Mouse (Mus musculus) CH12F3 (cell line): ENCODE results near the gene Rtkn.

ENCODE experiments used
- in situ Hi-C: fragments of 300-500 bp; cut with MboI; formaldehyde crosslinking; loops from 2 replicates; pipeline ENCODE4 v1.14.3; 2020; ENCODE audit warnings: low sequenced_read_pairs

Gene Rtkn

GRCm38 (mm10) chr6:83116373-83117164 is 18.7 kb upstream of the Rtkn start:
- in situ Hi-C loops = no loop called here

DNA sequence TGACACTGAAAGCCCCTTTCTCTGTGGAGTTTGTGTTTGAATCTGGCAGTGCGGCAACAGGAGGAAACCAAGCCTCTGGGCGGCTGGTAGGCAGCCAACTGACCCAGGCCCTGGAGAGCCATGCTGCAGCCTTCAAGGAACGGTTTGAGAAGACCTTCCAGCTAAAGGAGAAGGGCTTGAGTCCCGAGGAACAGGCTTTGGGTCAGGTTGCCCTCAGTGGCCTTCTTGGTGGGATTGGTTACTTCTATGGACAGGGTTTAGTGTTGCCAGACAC is 18.2 kb upstream of the Rtkn start:
- in situ Hi-C loops = no loop called here

DNA sequence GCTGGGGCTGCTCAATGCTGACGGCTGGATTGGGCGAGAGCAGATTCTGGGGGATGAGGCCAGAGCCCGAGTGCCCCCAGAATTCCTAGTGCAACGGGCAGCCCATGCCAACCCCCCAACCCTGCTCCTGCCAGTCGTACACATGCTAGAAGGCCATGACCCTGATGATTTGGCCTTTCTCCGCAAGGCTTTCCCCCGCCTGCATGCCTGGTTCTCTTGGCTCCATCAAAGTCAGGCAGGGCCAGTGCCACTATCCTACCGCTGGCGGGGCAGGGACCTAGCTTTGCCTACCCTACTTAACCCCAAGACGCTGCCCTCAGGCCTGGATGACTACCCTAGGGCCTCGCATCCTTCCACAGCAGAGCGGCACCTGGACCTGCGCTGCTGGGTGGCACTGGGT is 17.6 kb upstream of the Rtkn start:
- in situ Hi-C loops = no loop called here

DNA sequence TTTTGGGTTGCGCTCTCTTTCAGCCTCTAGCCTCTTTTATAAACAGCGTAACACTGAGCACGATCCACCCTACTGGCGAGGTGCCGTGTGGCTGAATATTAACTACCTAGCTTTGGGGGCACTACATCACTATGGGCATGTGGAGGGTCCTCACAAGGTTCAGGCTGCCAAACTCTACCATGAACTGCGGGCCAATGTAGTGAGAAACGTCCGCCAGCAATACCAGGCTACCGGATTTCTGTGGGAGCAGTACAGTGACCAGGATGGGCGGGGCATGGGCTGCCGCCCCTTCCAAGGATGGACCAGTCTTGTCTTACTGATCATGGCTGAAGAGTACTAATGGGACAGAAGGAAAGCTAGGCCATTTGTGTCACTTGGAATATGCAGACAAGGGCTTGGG is 16.9 kb upstream of the Rtkn start:
- in situ Hi-C loops = no loop called here

- in situ Hi-C loops = no loop called here
Observed at GRCm38 (mm10) chr6:83118825-83119733, 16.2 kb upstream of the Rtkn start.

- in situ Hi-C loops = no loop called here
Observed at GRCm38 (mm10) chr6:83119734-83120051, 15.6 kb upstream of the Rtkn start.

GRCm38 (mm10) chr6:83120930-83121862 is 14.1 kb upstream of the Rtkn start, which contains the start of gene Wbp1:
Gene Wbp1, minus strand, starts transcription at chr6:83121559.
- in situ Hi-C loops = no loop called here

DNA sequence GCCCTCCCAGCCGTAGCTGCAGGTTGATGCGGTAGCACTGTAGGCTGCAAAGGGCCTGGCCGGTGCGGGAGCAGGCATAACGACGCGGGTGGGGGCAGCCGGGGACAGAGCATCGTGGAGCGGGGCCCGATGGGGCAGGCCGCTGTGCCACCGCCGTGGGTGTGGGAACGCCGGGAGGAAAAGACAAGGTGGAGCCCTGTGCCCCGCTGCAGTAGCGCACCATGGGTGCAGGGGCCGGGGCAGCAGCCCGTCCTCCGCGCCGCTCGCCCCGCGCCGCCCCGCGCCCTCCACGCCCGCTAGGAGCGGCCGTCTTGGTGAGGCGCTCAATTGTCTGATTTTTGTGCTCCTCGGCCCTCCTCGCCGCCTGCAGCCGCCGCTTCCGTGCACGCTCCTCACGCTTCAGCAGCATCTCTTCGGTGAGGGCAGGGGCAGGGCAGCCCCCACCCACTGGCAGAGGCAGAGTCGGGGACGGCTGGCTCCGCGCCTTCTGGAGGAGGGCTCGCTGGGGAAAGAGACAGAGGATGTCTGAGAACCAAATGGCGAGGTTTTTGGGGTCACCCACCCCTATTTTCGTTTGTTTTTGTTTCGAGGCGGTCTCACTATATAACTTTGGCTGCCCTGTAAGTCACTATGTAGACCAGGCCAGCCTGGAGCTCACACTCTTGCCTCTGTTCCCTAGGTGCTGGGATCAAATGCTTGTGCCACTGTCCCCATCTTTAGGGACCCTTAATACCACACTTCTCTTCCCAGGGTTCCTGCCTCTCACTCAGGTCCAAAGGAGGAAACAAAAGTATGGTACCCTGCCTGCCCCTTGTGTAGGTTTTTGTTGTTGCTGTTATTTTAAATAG is 13.2 kb upstream of the Rtkn start:
- in situ Hi-C loops = no loop called here

DNA sequence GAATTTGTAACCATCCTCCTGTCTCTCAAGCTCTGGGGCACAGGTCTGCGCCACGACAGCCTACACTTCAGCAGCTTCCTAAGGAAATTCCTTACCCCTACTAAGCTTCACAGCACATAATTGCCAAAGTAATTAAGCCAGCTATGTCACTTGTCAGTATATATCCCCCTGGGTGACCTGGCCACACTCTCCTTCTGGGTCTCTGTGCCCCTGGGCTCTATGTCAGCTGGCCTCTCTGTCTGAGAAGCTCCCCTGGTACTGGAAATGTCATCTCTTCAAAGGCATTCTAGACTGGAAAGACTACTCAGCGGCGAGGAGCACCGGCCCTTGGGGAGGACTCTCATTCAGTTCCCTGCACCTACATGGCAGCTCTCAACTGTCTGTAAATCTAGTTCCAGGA is 12.3 kb upstream of the Rtkn start:
- in situ Hi-C loops = no loop called here

- in situ Hi-C loops = no loop called here
Observed at GRCm38 (mm10) chr6:83124851-83125312, 10.4 kb upstream of the Rtkn start.

- in situ Hi-C loops = no loop called here
Observed at GRCm38 (mm10) chr6:83125331-83125730, 9.9 kb upstream of the Rtkn start, which contains the start of gene Ino80b. Gene Ino80b, minus strand, starts transcription at chr6:83125431.

GRCm38 (mm10) chr6:83127419-83127818 is 7.8 kb upstream of the Rtkn start:
- in situ Hi-C loops = no loop called here

DNA sequence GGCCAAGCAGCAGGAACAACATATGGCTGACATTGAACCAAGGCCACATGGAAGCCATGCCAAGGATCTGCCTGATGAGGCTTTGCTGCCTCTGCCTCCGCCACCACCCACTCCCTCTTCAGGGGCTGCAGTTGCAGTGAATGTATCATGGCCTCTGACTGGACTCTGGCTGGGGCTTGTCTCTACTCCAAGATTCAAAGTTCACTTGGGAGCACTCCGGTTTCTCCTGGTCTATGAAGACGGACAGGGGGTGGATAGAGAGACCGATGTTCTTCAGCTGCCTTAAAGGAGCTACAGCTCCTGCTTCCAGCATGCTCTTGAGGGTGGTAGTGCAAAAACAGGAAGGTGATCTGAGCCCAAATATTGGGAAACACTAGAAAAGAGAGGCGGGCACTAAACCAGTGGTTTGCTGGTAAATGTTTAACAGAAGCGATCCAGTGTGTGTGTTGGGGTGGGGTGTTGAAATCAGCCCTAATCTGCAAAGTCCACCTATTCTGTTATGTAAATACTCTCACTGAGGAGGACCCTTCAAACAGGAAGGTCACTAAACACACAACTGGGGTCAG is 3.7 kb upstream of the Rtkn start:
- in situ Hi-C loops = no loop called here

DNA sequence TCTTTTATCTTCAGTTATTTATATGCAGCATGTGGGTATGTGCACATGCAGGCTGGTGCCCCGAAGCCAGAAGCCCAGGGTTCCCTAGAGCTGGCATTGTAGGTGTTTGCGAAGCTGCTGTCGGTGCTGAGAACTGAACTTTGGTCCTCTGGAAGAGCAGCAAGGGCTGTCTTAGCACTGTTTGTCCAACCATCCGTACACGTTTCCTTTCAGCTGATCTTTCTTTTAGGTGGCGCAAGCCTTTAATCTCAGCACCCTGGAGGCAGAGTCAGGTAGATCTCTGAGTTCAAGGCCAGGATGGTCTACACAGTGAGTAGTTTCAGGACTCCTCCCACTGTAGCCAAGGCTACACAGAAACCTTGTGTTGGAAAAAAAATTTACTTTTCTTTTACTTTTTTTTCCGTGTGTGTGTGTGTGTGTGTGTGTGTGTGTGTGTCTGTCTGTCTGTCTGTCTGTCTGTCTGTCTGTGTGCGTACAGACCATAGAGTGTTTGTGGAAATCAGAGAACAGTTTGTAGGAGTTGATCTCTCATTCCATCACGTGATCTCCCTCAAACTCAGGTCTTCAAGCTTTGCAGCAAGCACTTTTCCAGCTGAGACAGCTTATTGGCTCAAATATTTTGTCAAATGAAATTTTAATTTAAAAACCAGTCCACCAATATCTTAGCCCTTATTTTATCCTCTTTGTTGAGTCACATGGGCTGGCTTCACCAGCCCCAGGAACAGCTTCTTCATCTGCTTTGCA is 2.9 kb upstream of the Rtkn start:
- in situ Hi-C loops = no loop called here

GRCm38 (mm10) chr6:83134226-83134625 is 1.0 kb upstream of the Rtkn start:
- in situ Hi-C loops = no loop called here

GRCm38 (mm10) chr6:83135571-83136161 is 403 bp downstream of the Rtkn start:
- in situ Hi-C loops = no loop called here

GRCm38 (mm10) chr6:83136291-83136880 is 1.1 kb downstream of the Rtkn start:
- in situ Hi-C loops = no loop called here

- in situ Hi-C loops = no loop called here
Observed at GRCm38 (mm10) chr6:83136881-83137575, 1.8 kb downstream of the Rtkn start.
